Mouse (Mus musculus) testis, adult 2 months (tissue): ENCODE measurements around the gene Mad2l1bp. TPM values are rescaled to one million over a fixed set of nuclear protein-coding genes. Genes with fewer than 3 reads are reported as not detected.
A peak's percentile ranks its signal among the peaks of the same experiment; 100 is the strongest.

Source experiments
- H3K27ac ChIP-seq: fragments of 200-500 bp; 2 replicates; pipeline ENCODE4 v1.5.1; 2012; ENCODE audit warnings: low read depth, low read length; ENCODE audit not compliant: control insufficient read depth, insufficient read depth
- H3K27me3 ChIP-seq: fragments of 200-500 bp; 2 replicates; pipeline ENCODE4 v1.6.1; 2012; ENCODE audit warnings: mild to moderate bottlenecking, low read length, moderate library complexity; ENCODE audit not compliant: control insufficient read depth, insufficient read depth
- H3K36me3 ChIP-seq: fragments of 200-500 bp; 2 replicates; pipeline ENCODE4 v1.6.1; 2012; ENCODE audit warnings: mild to moderate bottlenecking, low read length; ENCODE audit not compliant: control insufficient read depth, insufficient read depth
- H3K4me1 ChIP-seq: fragments of 200-500 bp; 2 replicates; pipeline ENCODE4 v1.6.1; 2012; ENCODE audit warnings: low read length; ENCODE audit not compliant: control insufficient read depth, insufficient read depth
- H3K4me3 ChIP-seq: fragments of 200-500 bp; 2 replicates; pipeline ENCODE4 v1.5.1; 2012; ENCODE audit warnings: low read depth, mild to moderate bottlenecking, low read length, moderate library complexity, mixed read lengths; ENCODE audit not compliant: control insufficient read depth
- CTCF ChIP-seq: fragments of 200-500 bp; IDR thresholded peaks from 2 replicates; pipeline ENCODE4 v1.5.1; 2012; ENCODE audit warnings: low read depth, mild to moderate bottlenecking, inconsistent platforms, low read length, moderate library complexity; ENCODE audit not compliant: control insufficient read depth, insufficient read depth, insufficient replicate concordance
- POLR2A ChIP-seq: fragments of 200-500 bp; IDR thresholded peaks from 2 replicates; pipeline ENCODE4 v1.6.1; 2012; ENCODE audit warnings: low read depth, mild to moderate bottlenecking, inconsistent platforms, low read length, moderate library complexity; ENCODE audit not compliant: control insufficient read depth
- polyA plus RNA-seq: library from polyadenylated mRNA; depleted of rRNA; stranded (reverse); fragments of >200 nt; gene quantifications from 2 replicates; pipeline ENCODE4 v1.2.3, GENCODE M21; 2012

Gene Mad2l1bp
- polyA plus RNA-seq, 1 experiment = 24.5 TPM

DNA sequence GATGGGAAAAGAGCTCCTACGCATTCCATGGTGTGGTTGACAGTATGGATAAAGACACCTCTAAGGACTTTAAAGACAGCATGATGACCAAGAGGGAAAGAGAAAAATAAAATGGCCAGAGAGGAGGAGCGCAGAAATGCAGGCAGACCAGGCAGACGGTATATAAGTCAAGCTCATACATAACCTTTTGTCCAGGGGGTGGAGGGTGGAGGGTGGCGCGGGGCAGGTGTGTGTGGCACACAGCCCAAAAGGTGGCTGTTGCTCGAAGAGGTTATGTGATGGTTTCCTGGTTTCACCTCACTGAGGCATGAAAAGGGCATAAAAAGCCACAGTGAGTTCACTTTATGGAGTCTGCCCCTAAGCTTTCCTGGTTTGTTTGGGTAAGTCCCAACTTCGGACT, 9.2 kb upstream of the Mad2l1bp start:
- Histone ChIP-seq H3K27ac (no peak overlapping the region), H3K36me3 (no peaks in the 10 kb centered on the region; the same call in 1 of the 2 replicates), H3K4me1 (peaks cover 6% of the 10 kb centered on the region), H3K27me3 (no peaks in the 10 kb centered on the region), H3K4me3 (peak overlapping the region; percentile 32)
- no peak for TF ChIP-seq CTCF
- no peak for TF ChIP-seq POLR2A

DNA sequence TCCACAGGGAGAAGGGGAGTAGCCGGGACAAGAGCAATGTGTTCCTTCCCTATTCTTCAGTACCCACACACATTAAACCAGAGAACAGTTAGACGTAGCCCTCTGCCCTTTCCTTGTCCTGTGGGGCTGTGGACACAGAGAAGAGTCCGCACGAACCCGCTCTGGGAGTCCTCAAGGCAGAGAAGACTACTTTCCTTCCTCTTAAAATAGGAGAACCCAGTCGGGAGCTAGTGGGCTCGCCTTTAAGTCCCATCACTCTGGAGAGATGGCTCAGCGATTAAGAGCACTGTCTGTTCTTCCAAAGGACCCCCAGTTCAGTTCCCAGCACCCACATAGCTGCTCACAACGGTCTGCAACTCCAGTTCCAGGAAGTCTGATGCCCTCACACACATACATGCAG, 8.4 kb upstream of the Mad2l1bp start:
- Histone ChIP-seq H3K4me1 (peaks cover 6% of the 10 kb centered on the region), H3K36me3 (no peaks in the 10 kb centered on the region; the same call in 1 of the 2 replicates), H3K27me3 (no peaks in the 10 kb centered on the region), H3K27ac (peak overlapping the region; percentile 73), H3K4me3 (peak overlapping the region; percentile 92)
- TF ChIP-seq CTCF (no peak), POLR2A (no peak)

DNA sequence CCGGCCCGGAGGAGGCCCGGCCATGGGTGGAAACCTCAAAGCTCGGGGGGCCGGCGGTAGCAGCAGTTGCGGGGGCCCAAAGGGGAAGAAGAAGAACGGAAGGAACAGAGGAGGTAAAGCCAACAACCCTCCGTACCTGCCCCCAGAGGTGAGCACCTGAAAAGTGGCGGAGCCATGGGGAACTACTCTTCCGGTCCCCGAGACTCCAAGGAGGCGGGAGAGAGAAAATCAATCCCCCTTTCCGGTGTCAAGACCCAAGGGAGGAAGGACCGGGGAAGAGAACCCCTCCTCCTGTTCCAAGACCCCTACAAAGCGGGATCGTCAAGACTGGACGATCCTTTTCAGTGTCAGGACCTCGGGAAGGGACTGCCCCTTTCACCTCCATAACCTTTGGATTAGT, 7.8 kb upstream of the Mad2l1bp start:
- no peak for TF ChIP-seq CTCF
- no peak for TF ChIP-seq POLR2A
- Histone ChIP-seq H3K4me1 (peaks cover 6% of the 10 kb centered on the region), H3K27me3 (no peaks in the 10 kb centered on the region), H3K27ac (peak overlapping the region; percentile 73), H3K4me3 (peak overlapping the region; percentile 92), H3K36me3 (no peaks in the 10 kb centered on the region; the same call in 1 of the 2 replicates)

DNA sequence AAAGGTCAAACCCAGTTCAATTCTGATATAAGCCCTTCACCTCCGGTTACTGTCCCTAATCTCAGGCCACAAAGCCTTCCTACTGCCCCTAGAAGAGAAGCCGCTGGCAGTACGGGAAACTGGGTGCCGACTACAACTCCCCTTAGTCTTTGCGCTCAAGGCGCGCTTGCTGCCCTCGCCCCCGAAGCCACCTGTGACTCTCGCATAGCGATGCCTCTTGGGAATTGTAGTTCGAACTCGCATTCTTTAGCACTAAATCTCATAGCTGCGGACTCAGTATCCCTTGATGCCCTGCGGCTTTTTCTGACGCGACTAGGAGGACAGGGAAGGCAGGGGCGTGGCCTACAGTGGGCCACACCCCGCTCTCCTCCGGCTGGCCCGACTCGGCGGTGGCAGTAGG, 7.3 kb upstream of the Mad2l1bp start, which contains the start of gene Gtpbp2:
Gene Gtpbp2 (plus strand): TSS at position 347 of the 400 bp plus-strand sequence.
- Histone ChIP-seq H3K4me1 (peaks cover 6% of the 10 kb centered on the region), H3K27ac (peak within 1 kb of the TSS; percentile 91), H3K4me3 (peak within 1 kb of the TSS; percentile 92), H3K36me3 (no peaks in the 10 kb centered on the region), H3K27me3 (no peaks in the 10 kb centered on the region)
- no peak for TF ChIP-seq CTCF
- peak; percentile 80 for TF ChIP-seq POLR2A

DNA sequence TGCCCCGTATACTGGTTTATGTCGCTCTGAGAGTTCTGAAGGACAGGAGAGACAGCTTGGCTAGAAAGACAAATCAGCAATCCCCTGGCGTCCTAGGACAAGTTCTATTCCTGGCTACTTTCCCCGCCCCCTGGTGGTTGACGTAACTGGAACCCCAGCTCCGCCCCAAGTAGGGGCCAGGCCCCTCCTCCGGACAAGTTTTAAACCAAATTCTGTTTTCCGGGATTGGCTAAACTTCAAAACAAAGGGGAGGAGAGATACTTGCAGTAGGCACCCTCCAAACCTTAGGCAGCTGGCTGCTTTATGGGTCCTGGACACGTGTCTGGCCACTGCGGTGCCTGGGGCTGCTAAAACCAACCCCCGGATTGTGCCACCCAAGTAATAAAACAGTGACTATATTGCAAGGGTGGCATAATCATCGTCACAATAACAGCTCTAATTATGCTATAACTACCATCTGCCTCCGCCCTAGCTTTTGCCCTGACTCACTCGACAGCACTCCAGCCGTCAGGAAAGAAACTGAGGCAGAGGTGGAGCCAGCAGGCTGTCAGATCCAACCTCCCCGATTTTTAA, 6.8 kb upstream of the Mad2l1bp start:
- H3K4me1 ChIP-seq = peaks cover 6% of the 10 kb centered on the region
- TF ChIP-seq CTCF = no peak
- no peak for TF ChIP-seq POLR2A

DNA sequence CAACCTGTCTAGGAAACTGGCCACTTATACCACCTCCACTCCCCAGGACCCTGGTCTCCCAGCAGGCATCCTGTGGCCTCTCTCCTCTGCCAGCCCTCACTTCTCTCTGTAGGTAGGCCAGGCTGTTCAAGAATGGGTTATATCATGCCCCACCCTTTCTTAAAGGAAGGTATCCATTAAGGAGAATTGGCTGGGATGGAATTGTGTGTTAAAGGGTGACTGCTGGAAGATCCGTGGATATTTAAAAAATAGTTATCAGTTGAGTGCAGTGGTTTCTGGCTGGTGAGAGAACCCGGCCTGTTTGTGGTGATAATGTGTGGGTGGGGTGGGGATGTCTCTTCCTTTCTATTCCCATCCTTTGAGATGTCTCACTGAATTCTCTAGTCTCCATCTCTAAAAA, 5.9 kb upstream of the Mad2l1bp start:
- no peaks in the 10 kb centered on the region for H3K36me3 ChIP-seq
- no peaks in the 10 kb centered on the region for H3K27me3 ChIP-seq
- no peak overlapping the region for H3K27ac ChIP-seq
- no peak for TF ChIP-seq CTCF
- peak overlapping the region; percentile 92 for H3K4me3 ChIP-seq
- H3K4me1 ChIP-seq = peaks cover 6% of the 10 kb centered on the region

More for the DNA sequence above, 6.8 kb upstream of the Mad2l1bp start:
- Histone ChIP-seq H3K27me3 (no peaks in the 10 kb centered on the region), H3K36me3 (no peaks in the 10 kb centered on the region), H3K4me3 (peak overlapping the region; percentile 92), H3K27ac (peak overlapping the region; percentile 91)

DNA sequence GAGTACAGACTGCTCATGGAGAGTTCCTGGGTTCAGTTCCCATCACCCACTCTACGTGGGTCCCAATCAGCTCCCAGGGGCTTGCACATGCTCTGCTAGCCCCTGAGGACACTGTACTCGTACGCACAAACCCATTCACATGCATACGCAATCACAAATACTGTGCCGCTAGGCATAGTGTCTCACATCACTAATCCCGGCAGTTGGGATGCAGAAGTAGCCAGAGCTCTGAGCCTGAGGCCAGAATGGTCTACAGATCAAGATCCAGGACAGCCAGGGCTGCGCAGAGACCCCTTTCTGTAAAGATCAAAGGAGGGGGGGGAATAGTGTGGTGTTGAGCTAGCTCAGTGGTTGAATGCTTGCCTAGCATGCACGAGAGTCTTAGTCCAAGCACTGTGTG, 3.8 kb upstream of the Mad2l1bp start:
- TF ChIP-seq CTCF (no peak), POLR2A (no peak)

More for the DNA sequence above, 3.8 kb upstream of the Mad2l1bp start:
- Histone ChIP-seq H3K4me1 (peaks cover 8% of the 10 kb centered on the region), H3K36me3 (no peaks in the 10 kb centered on the region), H3K4me3 (no peak overlapping the region), H3K27me3 (no peaks in the 10 kb centered on the region), H3K27ac (no peak overlapping the region)
